Mouse (Mus musculus): ENCODE results near the gene Tom1l2.
A peak's percentile ranks its signal among the peaks of the same experiment; 100 is the strongest.

Tom1l2 gene

GRCm38 (mm10) chr11:60230512-60230911 is 122.2 kb downstream of the Tom1l2 start:
- no peak for DNase-seq (ENCODE audit: low read depth, low spot score)

DNA sequence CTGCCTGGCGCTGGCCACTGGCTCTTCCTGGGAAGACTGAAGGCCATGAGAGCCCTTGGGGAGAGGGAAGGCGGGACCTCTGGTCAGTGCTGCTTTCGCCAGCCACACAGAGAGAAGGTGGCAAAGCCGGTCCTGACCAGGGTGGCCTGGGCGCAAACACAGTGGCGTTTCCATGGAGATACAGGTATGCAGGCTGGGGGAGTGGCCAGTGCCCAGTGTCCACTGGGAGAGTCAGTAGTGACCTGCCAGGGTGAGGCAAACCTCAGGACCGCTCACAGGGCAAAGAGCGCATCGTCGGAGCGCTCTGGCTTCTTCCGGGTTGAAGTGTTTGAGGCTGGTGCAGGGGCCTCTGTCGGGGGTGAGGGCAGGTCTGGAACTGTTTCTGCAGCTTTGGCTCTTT is 122.9 kb downstream of the Tom1l2 start:
- no peak for DNase-seq (ENCODE audit: low read depth, low spot score)

DNA sequence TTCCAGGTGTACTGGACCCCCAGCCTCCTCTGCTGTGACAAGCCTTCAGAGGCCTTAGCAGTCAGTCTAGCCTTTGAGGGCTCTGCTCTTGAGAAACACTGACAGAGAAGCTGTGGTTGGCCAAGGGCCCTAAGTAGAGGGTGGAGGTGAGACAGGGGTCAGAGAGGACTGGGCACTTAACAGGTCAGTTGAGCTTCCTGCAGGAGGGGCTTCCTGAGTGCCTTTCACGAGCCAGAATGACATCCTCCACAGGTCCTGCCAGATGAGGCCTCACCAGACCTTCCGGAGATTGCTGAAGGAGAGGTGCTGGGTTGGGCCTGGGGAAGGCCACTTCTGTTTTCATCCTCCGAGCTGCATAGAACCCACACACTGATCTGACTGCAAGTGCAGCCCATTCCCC is 124.2 kb downstream of the Tom1l2 start:
- DNase-seq (ENCODE audit: low read depth, low spot score) = no peak

DNA sequence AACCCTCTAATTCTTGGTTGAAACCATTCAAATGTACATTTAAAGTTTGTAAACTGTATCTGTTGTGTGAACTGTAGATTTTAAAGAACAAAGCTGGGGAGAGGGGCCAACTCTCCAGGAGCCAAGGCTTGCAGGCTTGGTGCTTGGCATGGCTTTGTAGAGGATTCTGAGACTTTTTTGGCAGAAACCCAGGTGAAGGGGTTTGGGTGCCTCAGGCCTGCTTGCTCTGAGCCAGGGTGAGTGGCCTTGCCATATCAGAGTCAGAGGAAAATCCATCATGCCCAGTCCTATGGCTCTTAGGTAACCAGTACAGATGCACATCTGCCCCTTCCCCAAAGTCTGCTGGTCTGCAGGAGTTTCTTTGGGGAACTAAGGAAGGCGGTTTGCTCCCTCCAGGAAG is 126.8 kb downstream of the Tom1l2 start:
- DNase-seq (ENCODE audit: low read depth, low spot score) = no peak

DNA sequence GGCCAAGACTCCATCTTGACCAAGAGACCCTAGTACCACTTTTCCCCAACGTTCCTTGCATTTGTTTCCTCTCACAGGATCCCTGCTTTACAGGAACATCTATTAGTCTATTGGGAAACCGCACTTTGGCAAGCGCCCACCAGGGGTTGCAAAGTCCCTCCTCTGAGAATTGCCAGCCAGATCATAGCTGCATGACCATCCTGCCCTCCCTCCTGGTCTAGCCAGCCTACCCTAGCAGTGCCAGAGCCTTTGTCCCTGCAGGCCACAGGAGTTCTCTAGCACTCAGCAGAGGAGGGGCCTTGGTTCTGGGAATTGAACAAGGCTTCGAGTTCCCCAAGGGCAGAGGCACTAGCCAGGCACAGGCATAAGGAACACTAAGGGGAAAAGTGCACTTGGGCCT is 128.0 kb downstream of the Tom1l2 start:
- no peak for DNase-seq (ENCODE audit: low read depth, low spot score)

GRCm38 (mm10) chr11:60222469-60223236 is 130.1 kb downstream of the Tom1l2 start, which contains the start of gene Srebf1:
Srebf1 (minus strand) TSS chr11:60222581.
- peak; percentile 95 for DNase-seq (ENCODE audit: low read depth, low spot score)

GRCm38 (mm10) chr11:60222085-60222468 is 130.6 kb downstream of the Tom1l2 start:
- DNase-seq (ENCODE audit: low read depth, low spot score) = no peak

DNA sequence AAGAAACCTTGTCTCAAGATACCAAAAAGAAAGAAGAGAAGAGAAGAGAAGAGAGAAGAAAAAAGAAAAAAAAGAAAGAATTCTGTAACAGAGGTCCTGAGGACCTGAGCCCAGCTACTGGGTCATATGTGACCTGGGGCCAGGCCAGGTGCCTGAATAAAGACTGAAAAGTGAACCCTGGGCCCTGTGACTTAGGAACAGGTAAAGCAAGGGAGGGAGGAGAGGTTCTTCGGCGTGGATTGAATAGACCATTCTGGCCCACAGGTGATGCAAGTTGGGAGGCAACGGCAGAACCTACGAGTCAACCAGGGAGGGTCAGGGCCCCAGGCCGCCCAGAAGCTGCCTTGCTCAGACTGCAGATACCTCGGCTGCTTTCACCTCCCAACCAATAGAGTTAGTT is 131.3 kb downstream of the Tom1l2 start:
- no peak for DNase-seq (ENCODE audit: low read depth, low spot score)

DNA sequence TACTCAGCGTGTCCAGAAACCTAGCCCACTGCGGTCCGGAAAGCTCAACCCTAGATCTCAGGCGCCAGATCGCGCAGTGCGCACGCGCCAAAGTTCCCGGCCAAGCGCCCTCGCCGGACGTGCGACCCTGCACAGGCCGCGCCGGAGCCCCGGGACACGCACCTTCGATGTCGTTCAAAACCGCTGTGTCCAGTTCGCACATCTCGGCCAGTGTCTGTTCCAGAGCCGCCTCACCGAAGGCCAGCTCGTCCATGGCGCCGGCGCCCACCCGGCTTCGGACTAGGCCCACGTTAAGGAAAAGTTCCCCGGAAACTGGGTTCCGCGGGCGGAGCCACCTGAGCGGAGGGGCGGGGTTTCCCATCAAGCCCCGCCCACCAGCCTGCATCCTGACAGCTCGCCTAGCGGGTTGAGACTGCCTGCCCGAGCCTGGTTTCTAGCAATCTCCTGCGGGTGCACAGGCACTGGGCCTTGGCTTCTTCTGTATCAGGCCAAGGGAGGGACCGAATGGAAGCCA is 132.4 kb downstream of the Tom1l2 start:
- peak; percentile 83 for DNase-seq (ENCODE audit: low read depth, low spot score)

- no peak for DNase-seq (ENCODE audit: low read depth, low spot score)
Measured at GRCm38 (mm10) chr11:60219609-60220008, 133.1 kb downstream of the Tom1l2 start.

- DNase-seq (ENCODE audit: low read depth, low spot score) = no peak
Measured at GRCm38 (mm10) chr11:60217467-60217866, 135.2 kb downstream of the Tom1l2 start.

DNA sequence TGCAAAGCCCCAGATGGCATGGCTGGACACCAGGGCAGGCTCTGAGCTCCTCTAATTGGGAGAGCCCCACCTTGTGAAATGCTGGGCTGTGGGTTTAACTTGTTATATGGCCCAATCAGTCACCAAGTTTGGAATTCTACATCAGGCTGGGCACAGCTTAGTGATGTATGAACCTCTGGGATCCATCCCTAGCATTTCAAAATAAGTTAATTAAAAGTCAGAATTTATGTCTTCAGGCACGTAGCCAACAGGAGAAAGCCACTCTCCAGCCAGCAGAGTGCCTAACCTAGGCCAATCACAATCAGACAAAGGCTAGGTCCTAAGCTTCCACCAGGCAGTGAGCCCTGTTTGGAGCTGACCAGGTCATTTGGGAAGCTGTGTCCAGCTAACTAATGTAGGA is 136.0 kb downstream of the Tom1l2 start:
- no peak for DNase-seq (ENCODE audit: low read depth, low spot score)

- no peak for DNase-seq (ENCODE audit: low read depth, low spot score)
Measured at GRCm38 (mm10) chr11:60213266-60213665, 139.4 kb downstream of the Tom1l2 start.

- DNase-seq (ENCODE audit: low read depth, low spot score) = no peak
Measured at GRCm38 (mm10) chr11:60211761-60212160, 140.9 kb downstream of the Tom1l2 start.

GRCm38 (mm10) chr11:60211152-60211551 is 141.6 kb downstream of the Tom1l2 start:
- no peak for DNase-seq (ENCODE audit: low read depth, low spot score)

DNA sequence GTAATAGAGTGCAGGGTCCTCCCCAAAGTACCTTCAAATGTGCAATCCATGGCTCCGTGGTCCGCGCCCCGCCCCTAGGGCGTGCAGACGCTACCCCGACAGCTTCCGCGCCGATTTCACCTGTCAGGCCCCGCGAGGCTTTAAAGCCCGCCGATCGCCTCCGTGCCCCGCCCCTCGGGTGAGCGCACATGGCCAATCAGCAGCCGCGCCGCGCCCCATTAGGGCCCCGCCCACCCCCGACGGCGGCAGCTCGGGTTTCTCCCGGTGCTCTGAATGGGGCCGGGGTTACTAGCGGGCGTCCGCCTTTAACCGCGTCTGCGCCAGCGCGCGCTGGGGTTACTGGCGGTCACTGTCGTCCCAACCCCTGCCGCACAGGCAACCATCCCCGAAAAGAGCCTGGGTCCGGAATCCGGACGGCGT is 142.4 kb downstream of the Tom1l2 start:
- peak; percentile 97 for DNase-seq (ENCODE audit: low read depth, low spot score)

- no peak for DNase-seq (ENCODE audit: low read depth, low spot score)
Measured at GRCm38 (mm10) chr11:60209933-60210249, 142.8 kb downstream of the Tom1l2 start.

- no peak for DNase-seq (ENCODE audit: low read depth, low spot score)
Measured at GRCm38 (mm10) chr11:60209217-60209932, 143.3 kb downstream of the Tom1l2 start.

DNA sequence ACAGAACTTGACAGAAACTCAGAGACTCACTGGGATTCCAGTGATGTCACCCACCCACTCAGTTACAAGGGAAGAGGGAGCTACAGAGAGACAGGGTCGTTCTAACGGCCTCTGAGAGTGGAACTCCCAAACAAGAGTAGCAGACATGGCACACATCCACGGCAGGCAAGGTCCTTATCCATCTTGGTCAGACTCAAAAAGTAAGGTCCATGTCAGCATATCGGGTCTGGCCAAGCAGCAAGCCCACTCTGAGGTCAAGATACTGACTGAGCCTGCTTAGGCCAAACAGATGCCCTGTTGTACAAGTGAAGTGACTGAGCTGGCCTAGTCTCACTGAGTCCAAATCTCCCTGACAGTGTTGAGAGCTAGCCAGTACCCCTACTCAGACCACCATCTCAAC is 144.0 kb downstream of the Tom1l2 start:
- DNase-seq (ENCODE audit: low read depth, low spot score) = no peak

GRCm38 (mm10) chr11:60208201-60208600 is 144.5 kb downstream of the Tom1l2 start:
- no peak for DNase-seq (ENCODE audit: low read depth, low spot score)

- no peak for DNase-seq (ENCODE audit: low read depth, low spot score)
Measured at GRCm38 (mm10) chr11:60206207-60206606, 146.5 kb downstream of the Tom1l2 start.

DNA sequence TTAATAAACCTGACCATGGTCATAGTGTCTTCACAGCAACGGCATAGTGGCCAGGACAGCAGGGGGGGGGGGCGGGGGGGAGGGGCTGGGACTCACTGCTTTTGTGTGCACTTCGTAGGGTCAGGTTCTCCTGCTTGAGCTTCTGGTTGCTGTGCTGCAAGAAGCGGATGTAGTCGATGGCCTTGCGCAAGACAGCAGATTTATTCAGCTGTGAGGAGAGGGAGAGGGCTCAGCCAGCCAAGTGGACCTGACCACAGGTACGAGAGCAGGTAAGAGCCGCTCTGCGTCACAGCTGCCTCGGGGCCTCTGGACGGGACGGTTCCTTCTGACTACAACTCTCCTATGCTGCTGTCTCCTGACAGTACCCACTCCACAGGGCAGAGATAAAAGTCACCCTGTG is 147.7 kb downstream of the Tom1l2 start:
- DNase-seq (ENCODE audit: low read depth, low spot score) = no peak
